Mouse (Mus musculus): Measurements from ENCODE around the gene Tpx2.

DNA sequence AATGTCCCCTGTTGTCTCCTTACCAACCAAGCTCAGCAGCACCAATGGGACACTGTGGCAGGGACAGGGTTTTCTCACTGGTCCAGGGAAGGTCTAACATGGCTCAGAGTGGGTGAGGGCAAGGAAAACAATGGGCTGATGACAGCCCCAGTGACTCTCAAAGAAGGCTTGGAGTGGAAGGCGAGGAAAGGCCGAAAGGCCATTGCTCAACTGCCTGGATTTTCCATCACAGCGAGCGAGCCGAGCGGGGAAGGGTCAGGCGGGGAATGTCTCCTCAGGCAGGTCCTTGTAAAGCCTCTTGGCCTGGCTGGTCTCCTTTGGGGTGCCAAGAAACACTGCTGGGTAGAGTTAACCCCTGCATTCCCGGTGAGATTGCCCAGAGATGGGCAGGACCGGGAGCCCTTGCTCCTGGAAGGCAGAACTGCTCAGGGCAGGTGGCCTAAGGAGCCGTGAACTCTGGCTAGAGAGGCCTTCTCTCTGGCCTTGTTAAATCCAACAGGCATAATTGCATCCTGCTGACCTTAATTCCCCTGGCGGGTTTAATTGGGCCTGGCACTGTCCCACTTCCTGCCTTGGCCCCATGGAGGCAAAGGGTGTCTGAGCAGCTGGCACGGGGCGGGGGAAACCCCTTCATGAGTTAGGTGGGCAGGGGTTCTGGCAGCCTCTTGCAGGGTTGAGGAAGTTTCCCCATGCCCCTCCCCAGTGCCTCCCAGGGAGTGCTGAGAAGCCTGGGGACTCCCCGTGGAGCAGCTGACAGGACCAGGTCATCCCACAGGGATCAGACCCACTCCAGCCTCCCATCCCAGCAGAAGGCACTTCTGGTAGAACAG, 59.6 kb downstream of the Tpx2 start:
- TF ChIP-seq CTCF (IDR thresholded peaks at IDR 0.05; ENCODE audit: borderline replicate concordance, insufficient read depth, low read depth, low read length) = no peak
- no peak for TF ChIP-seq POLR2A (IDR thresholded peaks at IDR 0.05; ENCODE audit: borderline replicate concordance, insufficient read depth, low read length)

Measured in cerebellum, adult 2 months (tissue).